Mouse (Mus musculus) neural tube, embryonic 11.5 days (tissue): ENCODE measurements around the gene Mrpl39. TPM values are rescaled to one million over a fixed set of nuclear protein-coding genes. Genes with fewer than 3 reads are reported as not detected.

Experiments
- ATAC-seq: fragments of 200-750 bp; cut with Nextera tagmentation; 2 replicates; pipeline ENCODE4 v1.8.0; 2017; ENCODE audit warnings: moderate number of reproducible peaks, mild to moderate bottlenecking, moderate TSS enrichment, moderate library complexity; ENCODE audit not compliant: insufficient read depth, low FRiP score, low TSS enrichment
- DNase-seq: peaks from one replicate; pipeline ENCODE4 v3.0.0-alpha.2; 2015; ENCODE audit warnings: low spot score
- H3K27ac ChIP-seq: fragments of 300-500 bp; sonication (generic); 2 replicates; pipeline ENCODE4 v1.5.1; 2014; ENCODE audit warnings: low read depth, mild to moderate bottlenecking, low read length
- H3K27me3 ChIP-seq: fragments of 300-500 bp; sonication (generic); 2 replicates; pipeline ENCODE4 v1.6.1; 2014; ENCODE audit warnings: mild to moderate bottlenecking, low read length, mixed read lengths; ENCODE audit not compliant: control insufficient read depth, insufficient read depth
- H3K36me3 ChIP-seq: fragments of 300-500 bp; sonication (generic); 2 replicates; pipeline ENCODE4 v1.6.1; 2014; ENCODE audit warnings: mild to moderate bottlenecking, low read length, moderate library complexity, mixed read lengths; ENCODE audit not compliant: control insufficient read depth, insufficient read depth
- H3K4me1 ChIP-seq: fragments of 300-500 bp; sonication (generic); 2 replicates; pipeline ENCODE4 v1.6.1; 2014; ENCODE audit warnings: low read length, mixed read lengths; ENCODE audit not compliant: control insufficient read depth, insufficient read depth
- H3K4me2 ChIP-seq: fragments of 300-500 bp; sonication (generic); 2 replicates; pipeline ENCODE4 v1.6.1; 2014; ENCODE audit warnings: low read depth, mild to moderate bottlenecking, moderate library complexity
- H3K4me3 ChIP-seq: fragments of 300-500 bp; sonication (generic); 2 replicates; pipeline ENCODE4 v1.5.1; 2014; ENCODE audit warnings: low read depth, low read length
- H3K9ac ChIP-seq: fragments of 300-500 bp; sonication (generic); 2 replicates; pipeline ENCODE4 v1.6.1; 2014; ENCODE audit warnings: mild to moderate bottlenecking, low read length
- H3K9me3 ChIP-seq: fragments of 300-500 bp; sonication (generic); 2 replicates; pipeline ENCODE4 v1.6.1; 2016; ENCODE audit warnings: low read length; ENCODE audit not compliant: control insufficient read depth
- WGBS: fragments of 180-500 bp; shearing (Covaris S2); extraction: QIAGEN DNeasy Blood & Tissue Kit; methylation state at CpG from one replicate; pipeline ENCODE4 v1.1.7; 2014; 5-methylcytosine and 5-hydroxymethylcytosine counted together
- polyA plus RNA-seq: library from polyadenylated mRNA; unstranded; fragments of >200 nt; fragmentation: Nextera tagmentation; extraction: Ambion mirVana; gene quantifications from 2 replicates; pipeline ENCODE4 v1.2.1, GENCODE M21; 2014

The Mrpl39 gene
- polyA plus RNA-seq, 1 experiment from 2014 or later, result 51.7 TPM

DNA sequence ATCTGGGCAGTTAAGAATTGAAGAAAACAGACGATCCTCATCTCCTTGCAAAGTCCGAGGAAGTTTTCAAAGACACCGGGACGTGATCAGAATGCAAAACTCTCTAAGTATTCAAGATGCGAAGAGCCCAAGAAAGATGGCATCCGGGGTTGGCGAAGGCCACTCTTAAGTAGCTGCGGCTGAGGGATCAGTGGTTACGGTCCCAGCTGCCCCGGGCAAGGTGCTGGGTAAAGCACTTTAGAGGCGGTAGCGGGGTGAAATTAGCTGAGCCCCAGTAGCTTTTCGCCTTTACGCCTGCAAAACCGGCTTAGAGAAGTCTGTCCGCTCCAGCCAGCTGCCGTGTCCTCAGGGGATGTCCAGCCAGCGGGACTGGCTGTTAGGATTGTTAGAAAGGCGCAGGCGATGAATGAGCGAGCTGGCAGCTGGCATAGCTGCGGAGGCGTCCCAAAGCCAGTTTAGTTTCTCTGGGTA, 39.3 kb upstream of the Mrpl39 start:
- Histone ChIP-seq H3K36me3 (no peaks in the 10 kb centered on the region), H3K27me3 (no peaks in the 10 kb centered on the region), H3K4me2 (peak overlapping the region; percentile 77), H3K9ac (peak overlapping the region; percentile 92), H3K4me1 (no peaks in the 10 kb centered on the region), H3K9me3 (no peaks in the 10 kb centered on the region), H3K27ac (peak overlapping the region; percentile 92), H3K4me3 (peak overlapping the region; percentile 58)
- DNase-seq, result peak; percentile 77
- under 1% methylated on average over 23 of the region's 23 CpGs for WGBS
- ATAC-seq, result peak; percentile 22

DNA sequence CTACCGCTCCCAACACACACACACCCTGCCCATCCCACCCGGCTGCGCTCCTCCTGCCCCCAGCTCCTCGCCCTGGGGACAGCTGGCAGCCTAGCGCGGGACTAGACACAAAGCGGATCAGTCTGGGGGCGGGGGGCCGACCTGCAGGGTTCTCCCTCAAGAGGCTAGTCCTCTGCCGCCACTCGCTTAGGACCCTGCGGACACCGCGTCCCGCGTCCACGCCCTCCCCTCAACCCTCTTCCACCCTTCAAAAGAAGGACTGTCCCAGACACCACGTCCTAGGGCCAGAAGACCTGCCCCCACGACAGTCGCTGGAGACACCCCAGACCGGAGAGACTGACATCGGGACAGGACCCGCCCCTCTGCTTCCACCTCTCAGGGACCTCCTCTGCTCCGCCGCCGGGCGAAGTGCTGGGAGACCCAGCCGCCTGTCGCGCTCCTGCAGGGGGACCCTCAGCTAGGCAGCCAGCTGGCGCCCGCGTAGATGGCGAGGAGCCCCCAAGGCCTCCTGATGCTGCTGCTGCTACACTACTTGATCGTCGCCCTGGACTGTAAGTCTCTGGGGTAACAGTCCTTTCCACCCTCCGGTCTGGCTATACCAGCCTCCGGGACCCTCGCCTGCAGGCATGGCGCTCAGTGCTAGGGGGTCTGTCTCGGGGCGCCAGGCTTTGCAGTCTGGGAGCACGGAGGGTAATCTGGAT, 38.6 kb upstream of the Mrpl39 start, which contains the start of gene Jam2:
Gene Jam2 (plus strand): TSS at position 121 of the 701 bp plus-strand sequence.
- Histone ChIP-seq H3K9ac (peak within 1 kb of the TSS; percentile 92), H3K9me3 (no peaks in the 10 kb centered on the region), H3K4me2 (peak within 1 kb of the TSS; percentile 77), H3K27ac (peak within 1 kb of the TSS; percentile 92), H3K27me3 (no peaks in the 10 kb centered on the region), H3K36me3 (no peaks in the 10 kb centered on the region), H3K4me3 (peak within 1 kb of the TSS; percentile 58), H3K4me1 (no peaks in the 10 kb centered on the region)
- under 1% methylated on average over 42 of the region's 43 CpGs for WGBS
- peak; percentile 83 for ATAC-seq
- peak; percentile 88 for DNase-seq

DNA sequence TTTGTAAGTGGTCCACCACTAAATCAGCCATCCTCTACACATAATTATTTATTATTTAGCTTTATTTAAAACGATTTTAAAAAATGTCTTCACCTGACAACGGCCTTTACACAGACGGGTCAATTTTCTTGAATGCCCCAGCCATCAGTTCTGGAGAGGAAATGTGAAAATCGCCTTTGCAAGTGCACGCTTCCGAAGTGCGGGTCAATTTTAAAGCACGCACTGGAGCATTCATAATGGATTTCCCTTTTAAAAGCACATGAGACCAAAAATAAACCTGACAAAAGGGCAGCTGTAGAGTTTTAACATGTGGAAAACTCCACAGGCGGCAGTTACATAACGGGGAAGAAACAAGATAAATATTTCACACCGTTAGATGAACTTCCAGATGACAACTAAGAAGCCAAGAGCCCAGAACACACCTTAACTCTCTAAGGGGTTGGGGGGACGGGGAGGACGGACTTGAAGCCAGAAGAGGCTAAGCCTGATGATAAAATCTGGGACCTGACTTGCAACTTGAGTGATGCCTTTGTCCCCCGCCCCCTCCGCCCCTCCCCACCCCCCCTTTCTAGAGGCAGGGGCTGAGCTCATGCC, 37.8 kb upstream of the Mrpl39 start:
- 1% methylated on average over 14 of the region's 15 CpGs for WGBS
- H3K36me3 ChIP-seq, result no peaks in the 10 kb centered on the region
- peak; percentile 74 for DNase-seq
- H3K4me1 ChIP-seq, result no peaks in the 10 kb centered on the region
- H3K27ac ChIP-seq, result peak overlapping the region; percentile 92
- no peaks in the 10 kb centered on the region for H3K27me3 ChIP-seq
- peak overlapping the region; percentile 77 for H3K4me2 ChIP-seq
- peak overlapping the region; percentile 58 for H3K4me3 ChIP-seq
- no peaks in the 10 kb centered on the region for H3K9me3 ChIP-seq
- peak; percentile 56 for ATAC-seq
- H3K9ac ChIP-seq, result peak overlapping the region; percentile 92

- H3K4me3 ChIP-seq, result no peak overlapping the region
- ATAC-seq, result peak; percentile 66
- peak; percentile 62 for DNase-seq
- H3K4me2 ChIP-seq, result peak overlapping the region; percentile 77; the same call in 1 of the 2 replicates
- H3K9me3 ChIP-seq, result no peaks in the 10 kb centered on the region
- H3K27me3 ChIP-seq, result no peaks in the 10 kb centered on the region
- WGBS, result 14% methylated on average over 8 of the region's 8 CpGs
- peak overlapping the region; percentile 92; the same call in 1 of the 2 replicates for H3K27ac ChIP-seq
- H3K36me3 ChIP-seq, result no peaks in the 10 kb centered on the region
- H3K9ac ChIP-seq, result peak overlapping the region; percentile 92
- no peaks in the 10 kb centered on the region for H3K4me1 ChIP-seq
These were observed 37.1 kb upstream of the Mrpl39 start for GRCm38 (mm10) chr16:84772496-84773267.

GRCm38 (mm10) chr16:84771461-84771860, 35.9 kb upstream of the Mrpl39 start:
- no peaks in the 10 kb centered on the region for H3K4me1 ChIP-seq
- ATAC-seq, result no peak
- no peaks in the 10 kb centered on the region for H3K9me3 ChIP-seq
- H3K27me3 ChIP-seq, result no peaks in the 10 kb centered on the region
- DNase-seq, result no peak
- no peak overlapping the region for H3K4me3 ChIP-seq
- 91% methylated on average over 2 of the region's 2 CpGs for WGBS
- no peaks in the 10 kb centered on the region for H3K36me3 ChIP-seq
- H3K27ac ChIP-seq, result no peak overlapping the region
- no peak overlapping the region for H3K9ac ChIP-seq
- H3K4me2 ChIP-seq, result no peak overlapping the region

- WGBS, result 85% methylated on average over 7 of the region's 7 CpGs
These were observed 35.3 kb upstream of the Mrpl39 start for GRCm38 (mm10) chr16:84770891-84771290.

GRCm38 (mm10) chr16:84769619-84770464, 34.3 kb upstream of the Mrpl39 start:
- H3K27me3 ChIP-seq, result no peaks in the 10 kb centered on the region
- H3K27ac ChIP-seq, result no peak overlapping the region
- no peak overlapping the region for H3K4me2 ChIP-seq
- no peaks in the 10 kb centered on the region for H3K36me3 ChIP-seq
- WGBS, result 89% methylated on average over 19 of the region's 19 CpGs
- ATAC-seq (no peak), DNase-seq (no peak)
- H3K4me3 ChIP-seq, result no peak overlapping the region
- H3K9ac ChIP-seq, result no peak overlapping the region
- no peaks in the 10 kb centered on the region for H3K9me3 ChIP-seq
- H3K4me1 ChIP-seq, result no peaks in the 10 kb centered on the region

More at GRCm38 (mm10) chr16:84770891-84771290, 35.3 kb upstream of the Mrpl39 start:
- no peaks in the 10 kb centered on the region for H3K27me3 ChIP-seq
- no peak overlapping the region for H3K4me3 ChIP-seq
- no peak overlapping the region for H3K4me2 ChIP-seq
- no peak overlapping the region for H3K9ac ChIP-seq
- no peaks in the 10 kb centered on the region for H3K9me3 ChIP-seq
- DNase-seq, result no peak
- H3K36me3 ChIP-seq, result no peaks in the 10 kb centered on the region
- no peak for ATAC-seq
- H3K27ac ChIP-seq, result no peak overlapping the region
- H3K4me1 ChIP-seq, result no peaks in the 10 kb centered on the region

DNA sequence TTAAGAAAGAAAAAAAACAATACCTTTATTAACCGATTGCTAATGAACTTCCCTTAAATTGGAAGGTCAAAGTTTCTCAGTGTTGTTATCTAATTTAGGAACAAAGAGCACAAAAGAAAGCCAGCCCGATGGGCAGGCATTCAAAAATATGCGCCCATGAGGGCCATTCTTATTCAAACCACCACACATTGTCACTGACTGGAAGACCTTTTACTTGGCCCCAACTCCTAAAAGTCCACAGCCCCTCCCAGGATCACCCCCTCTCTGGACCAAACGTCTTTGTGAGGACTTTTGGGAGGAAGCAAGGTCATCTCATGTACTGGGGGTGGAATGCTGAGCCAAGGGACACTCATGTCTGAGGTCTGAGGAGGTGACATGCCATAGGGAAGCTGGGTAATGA, 33.6 kb upstream of the Mrpl39 start:
- no peak overlapping the region for H3K9ac ChIP-seq
- H3K27me3 ChIP-seq, result no peaks in the 10 kb centered on the region
- no peak for DNase-seq
- H3K4me2 ChIP-seq, result no peak overlapping the region
- no peak overlapping the region for H3K4me3 ChIP-seq
- H3K36me3 ChIP-seq, result no peaks in the 10 kb centered on the region
- no peak overlapping the region for H3K27ac ChIP-seq
- no peak for ATAC-seq
- whole genome bisulfite sequencing, result 50% methylated on average over 4 of the region's 4 CpGs
- H3K9me3 ChIP-seq, result no peaks in the 10 kb centered on the region
- H3K4me1 ChIP-seq, result no peaks in the 10 kb centered on the region
